Mouse (Mus musculus) brain, embryonic 14.5 days (tissue): ENCODE results near the gene Slc16a7. TPM values are rescaled to one million over a fixed set of nuclear protein-coding genes. Genes with fewer than 3 reads are reported as not detected.

Source experiments
- DNase-seq: peaks from one replicate; pipeline ENCODE4 v3.0.0-alpha.2; 2011; ENCODE audit warnings: low read depth
- CTCF ChIP-seq: fragments of 200-500 bp; IDR thresholded peaks from 2 replicates; pipeline ENCODE4 v1.5.1; 2012; ENCODE audit warnings: inconsistent platforms, mild to moderate bottlenecking, moderate library complexity, borderline replicate concordance; ENCODE audit not compliant: insufficient read depth, insufficient read length; ENCODE audit errors: extremely low read depth
- POLR2A ChIP-seq: fragments of 200-500 bp; IDR thresholded peaks from 2 replicates; pipeline ENCODE4 v1.6.1; 2012; ENCODE audit warnings: mild to moderate bottlenecking, inconsistent platforms, borderline replicate concordance; ENCODE audit not compliant: poor library complexity, insufficient read depth, insufficient read length, severe bottlenecking; ENCODE audit errors: extremely low read depth
- polyA plus RNA-seq: library from polyadenylated mRNA; depleted of rRNA; stranded (reverse); fragments of >200 nt; gene quantifications from 2 replicates; pipeline ENCODE4 v1.2.3, GENCODE M21; 2012

Slc16a7 gene
- polyA plus RNA-seq, 1 experiment, result 10.0 TPM

DNA sequence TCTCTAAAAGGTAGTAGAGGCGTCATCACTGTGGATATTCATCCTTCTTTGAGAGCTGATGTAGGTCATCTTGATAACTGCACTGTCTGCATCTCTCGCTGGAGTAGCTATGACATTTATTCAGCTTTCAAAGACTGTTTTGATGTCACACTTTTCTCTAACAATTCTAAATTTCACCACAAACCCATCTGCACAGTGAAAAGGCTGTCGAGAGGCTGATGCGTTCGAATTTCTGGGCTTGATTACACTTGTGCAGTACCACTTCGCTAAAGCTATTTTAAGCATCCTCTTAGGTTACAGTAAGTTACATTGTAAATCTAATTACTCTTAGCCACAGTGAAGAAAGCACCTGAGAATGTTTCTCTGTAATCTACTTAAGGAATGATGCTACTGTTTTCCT is 42.1 kb downstream of the Slc16a7 start:
- DNase-seq, result peak; percentile 31
- no peak for TF ChIP-seq CTCF
- no peak for TF ChIP-seq POLR2A

DNA sequence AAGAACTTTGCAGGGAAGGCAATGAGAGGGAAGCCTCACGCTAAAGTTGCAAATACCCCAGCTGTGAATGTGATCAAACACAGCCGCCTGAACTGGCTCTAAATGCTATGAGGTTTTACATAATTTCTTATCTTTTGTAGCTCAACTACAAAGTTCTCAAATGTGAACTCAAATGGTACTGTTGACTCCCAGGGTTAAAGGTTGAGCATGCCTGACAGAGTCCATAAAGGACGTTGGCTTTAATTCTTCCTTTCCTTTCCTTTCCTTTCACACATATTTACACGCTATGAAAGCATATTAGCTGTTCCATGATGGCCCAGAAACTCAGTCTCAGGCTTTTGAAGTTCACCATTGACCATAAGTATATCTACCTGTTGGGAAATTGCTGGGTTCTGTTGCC is 42.9 kb downstream of the Slc16a7 start:
- TF ChIP-seq POLR2A, result no peak
- no peak for TF ChIP-seq CTCF
- no peak for DNase-seq

DNA sequence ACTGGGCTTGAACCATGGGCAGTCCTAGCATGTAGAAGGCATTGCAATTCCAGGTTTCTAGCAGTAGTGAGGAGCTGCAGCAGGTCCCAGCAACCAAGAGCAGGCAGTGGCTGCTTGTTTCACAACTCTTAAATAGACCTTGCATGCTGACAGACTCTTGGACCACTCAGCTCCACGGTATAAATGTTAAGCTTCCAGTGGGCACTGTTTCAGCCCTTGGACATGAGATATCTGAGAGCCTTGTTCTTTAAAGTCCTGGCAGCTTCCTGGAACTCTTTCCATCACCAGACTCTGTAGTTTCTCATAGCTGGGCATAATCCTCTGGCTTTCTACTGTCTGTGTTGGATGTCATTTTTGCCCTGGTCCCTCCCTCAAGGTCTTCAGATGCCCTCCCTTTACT is 43.7 kb downstream of the Slc16a7 start:
- no peak for DNase-seq

GRCm38 (mm10) chr10:125342204-125342603 is 47.1 kb downstream of the Slc16a7 start:
- TF ChIP-seq CTCF, result no peak
- no peak for TF ChIP-seq POLR2A
- no peak for DNase-seq

More for the DNA sequence above, 43.7 kb downstream of the Slc16a7 start:
- TF ChIP-seq POLR2A (no peak), CTCF (no peak)

DNA sequence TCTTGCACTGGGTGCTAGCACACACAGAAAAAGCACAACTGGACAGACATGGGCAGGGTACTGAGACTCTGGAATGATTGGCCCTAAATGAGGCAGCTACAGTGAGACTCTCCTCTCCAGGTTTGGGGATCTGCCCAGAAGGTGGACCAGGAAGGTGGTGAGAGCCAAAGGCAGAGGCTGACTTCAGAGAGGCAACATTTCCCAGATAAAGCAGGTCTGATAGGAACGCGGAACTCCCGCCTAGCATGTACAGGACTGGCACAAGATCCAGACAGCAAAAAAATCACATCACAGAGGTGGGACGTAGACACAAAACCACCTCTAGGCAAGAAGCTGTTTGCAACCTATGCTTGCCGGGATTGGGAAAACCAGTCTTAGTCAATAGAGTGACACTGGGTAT is 55.5 kb downstream of the Slc16a7 start:
- DNase-seq, result no peak

DNA sequence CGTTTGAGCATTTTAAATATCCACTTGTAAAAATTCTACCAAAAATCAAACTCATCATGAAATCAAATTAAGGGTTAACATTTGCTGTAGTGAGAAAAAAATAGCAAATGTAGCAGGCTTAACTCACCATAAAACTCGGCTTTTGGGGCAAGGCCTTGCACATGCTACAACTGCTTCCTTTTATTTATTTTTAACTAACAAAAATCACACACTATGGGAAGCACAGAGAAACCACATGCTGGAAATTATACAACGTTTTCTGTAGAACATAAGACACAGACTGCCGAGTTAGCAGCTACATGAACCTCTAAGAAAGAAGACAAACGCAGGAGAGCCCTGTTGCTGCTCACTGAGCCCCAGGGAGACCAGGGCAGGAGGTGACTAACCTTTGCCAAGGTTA is 57.9 kb downstream of the Slc16a7 start:
- TF ChIP-seq POLR2A (no peak), CTCF (no peak)
- DNase-seq, result no peak

More for the DNA sequence above, 55.5 kb downstream of the Slc16a7 start:
- TF ChIP-seq POLR2A, result no peak
- no peak for TF ChIP-seq CTCF

- peak; percentile 45 for DNase-seq
- TF ChIP-seq POLR2A, result no peak
- no peak for TF ChIP-seq CTCF
These were observed 60.8 kb downstream of the Slc16a7 start for GRCm38 (mm10) chr10:125328331-125329063.

- DNase-seq, result no peak
- no peak for TF ChIP-seq CTCF
- no peak for TF ChIP-seq POLR2A
These were observed 64.2 kb downstream of the Slc16a7 start for GRCm38 (mm10) chr10:125324871-125325565.

- DNase-seq, result peak; percentile 74
- TF ChIP-seq CTCF (no peak), POLR2A (no peak)
These were observed 65.0 kb downstream of the Slc16a7 start for GRCm38 (mm10) chr10:125324149-125324834.

GRCm38 (mm10) chr10:125321446-125322428 is 67.5 kb downstream of the Slc16a7 start:
- no peak for TF ChIP-seq POLR2A
- no peak for TF ChIP-seq CTCF
- no peak for DNase-seq
